Mouse (Mus musculus) liver, embryonic 14.5 days (tissue): ENCODE measurements at regions not wholly inside any gene's neighbourhood (a gene's known extent, or its start where the extent isn't known, plus 50 kb on each side); places are given as distances from the start of the nearest gene placed in this dataset.

ENCODE experiments used
- CTCF ChIP-seq: IDR thresholded peaks from 2 replicates; pipeline ENCODE4 v1.5.1; 2016; ENCODE audit warnings: antibody characterized with exemption, low read depth, control low read depth
- EP300 ChIP-seq: IDR thresholded peaks from 2 replicates; pipeline ENCODE4 v1.6.1; 2016; ENCODE audit warnings: antibody characterized with exemption, low read depth

- TF ChIP-seq CTCF (no peak), EP300 (no peak)
Measured at GRCm38 (mm10) chr10:9458466-9458865, 216.5 kb downstream of the Samd5 start.
